Mouse (Mus musculus) bone marrow, adult 2 months (tissue): ENCODE measurements around the gene Fam120a. TPM values are rescaled to one million over a fixed set of nuclear protein-coding genes. Genes with fewer than 3 reads are reported as not detected.

Experiments
- H3K27ac ChIP-seq: fragments of 200-500 bp; 2 replicates; pipeline ENCODE4 v1.5.1; 2012; ENCODE audit warnings: low read depth, mild to moderate bottlenecking, control low read depth, inconsistent platforms, low read length; ENCODE audit not compliant: control insufficient read depth, poor library complexity, insufficient read depth
- H3K4me1 ChIP-seq: fragments of 200-500 bp; 2 replicates; pipeline ENCODE4 v1.6.1; 2011; ENCODE audit warnings: low read length; ENCODE audit not compliant: control insufficient read depth, insufficient read depth
- H3K4me3 ChIP-seq: fragments of 200-500 bp; replicated peaks from 2 replicates; pipeline ENCODE3; 2011; ENCODE audit warnings: mild to moderate bottlenecking, low read depth, low read length, control low read depth; ENCODE audit not compliant: control insufficient read depth
- CTCF ChIP-seq: fragments of 200-500 bp; IDR thresholded peaks from 2 replicates; pipeline ENCODE4 v1.5.1; 2011; ENCODE audit warnings: low read length, control low read depth; ENCODE audit not compliant: control insufficient read depth, insufficient read depth
- POLR2A ChIP-seq: fragments of 200-500 bp; IDR thresholded peaks from 2 replicates; pipeline ENCODE4 v1.6.1; 2011; ENCODE audit warnings: low read depth, mild to moderate bottlenecking, control low read depth, low read length, borderline replicate concordance; ENCODE audit not compliant: control insufficient read depth
- WGBS: fragments of 180-500 bp; shearing (Covaris S2); methylation state at CpG from one replicate; pipeline ENCODE4 v1.1.7; 2018; 5-methylcytosine and 5-hydroxymethylcytosine counted together
- polyA plus RNA-seq: library from polyadenylated mRNA; stranded (reverse); fragments of >200 nt; gene quantifications from 2 replicates; pipeline ENCODE4 v1.2.4, GENCODE M21; 2011; ENCODE audit warnings: low replicate concordance; ENCODE audit not compliant: missing spikeins, insufficient read depth, insufficient read length

Fam120a gene
- polyA plus RNA-seq, 1 experiment: 67.9 TPM

DNA sequence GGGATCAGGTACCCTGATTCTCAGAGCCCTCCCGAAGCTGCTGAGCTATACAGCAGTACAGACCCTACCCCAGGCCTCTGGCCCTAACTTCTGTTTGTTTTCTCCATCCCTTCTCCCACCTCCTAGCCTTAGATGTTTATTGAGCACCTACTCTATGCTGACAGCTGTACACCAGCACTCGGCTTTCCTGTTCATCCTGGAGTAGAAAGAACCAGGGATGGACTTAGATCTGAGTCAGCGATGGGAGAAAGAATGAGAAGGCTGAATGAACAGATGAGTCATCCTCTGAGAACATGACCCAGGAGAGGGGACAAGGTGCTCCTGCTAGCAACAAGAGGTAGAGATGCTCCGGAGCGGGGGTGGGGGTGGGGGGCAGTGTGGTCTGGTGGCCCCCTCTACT is 95.1 kb downstream of the Fam120a start:
- no peak overlapping the region for H3K27ac ChIP-seq
- H3K4me3 ChIP-seq: no peak overlapping the region
- peaks cover 2% of the 10 kb centered on the region; the same call in 1 of the 2 replicates for H3K4me1 ChIP-seq
- TF ChIP-seq CTCF (no peak), POLR2A (no peak)
- WGBS: 71% methylated on average over 5 of the region's 5 CpGs

GRCm38 (mm10) chr13:48871887-48872606 is 95.8 kb downstream of the Fam120a start:
- Histone ChIP-seq H3K4me1 (peaks cover 2% of the 10 kb centered on the region; the same call in 1 of the 2 replicates), H3K27ac (no peak overlapping the region), H3K4me3 (no peak overlapping the region)
- WGBS: 48% methylated on average over 7 of the region's 7 CpGs
- TF ChIP-seq CTCF (peak; percentile 29; the same call in 1 of the 2 replicates), POLR2A (no peak)

DNA sequence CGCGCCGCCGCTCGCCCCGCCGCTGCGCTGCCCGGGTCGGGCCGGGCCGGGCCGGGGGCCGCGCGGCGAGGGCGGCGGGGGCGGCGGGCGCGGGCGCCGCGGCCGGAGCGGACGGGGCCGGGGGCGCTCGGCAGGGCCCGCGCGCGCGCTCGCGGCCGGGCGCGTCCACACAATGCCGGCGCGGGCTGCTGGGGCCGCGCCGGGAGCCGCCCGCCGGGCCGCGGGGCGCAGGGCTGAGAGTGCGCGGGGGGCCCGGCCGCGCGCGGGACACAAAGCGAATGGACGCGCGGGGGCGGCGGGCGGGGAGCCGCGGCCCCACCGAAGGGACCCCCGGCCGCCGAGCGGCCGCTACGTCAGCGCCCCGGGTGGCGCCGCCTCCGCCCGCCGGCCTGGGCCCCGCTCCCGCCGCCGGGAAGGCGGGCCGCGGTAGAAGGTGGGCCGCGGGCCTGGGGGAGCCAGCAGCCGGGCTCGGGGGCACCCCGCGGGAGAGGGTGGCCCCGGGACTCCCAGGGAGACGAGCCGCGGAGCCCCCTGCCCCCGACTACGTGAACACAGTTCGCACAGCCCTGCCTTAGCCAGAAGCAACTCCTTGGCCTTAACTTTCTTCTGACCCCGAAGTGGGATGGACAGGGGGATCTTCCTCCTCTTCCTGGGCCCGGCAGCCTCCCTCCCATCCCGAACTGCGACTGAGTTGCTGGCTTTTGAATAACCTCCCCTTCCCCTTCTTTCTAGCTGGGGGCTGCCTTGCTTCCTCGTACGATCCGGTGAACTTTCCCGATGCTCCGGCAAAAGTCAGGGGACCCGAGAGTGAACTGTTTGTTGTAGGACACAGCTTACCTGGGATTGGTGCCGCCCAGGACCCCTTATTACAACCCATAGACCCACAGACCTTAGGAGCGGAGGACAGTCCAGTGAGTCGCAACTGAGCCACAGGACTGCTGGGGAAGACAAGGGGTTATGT is 96.8 kb downstream of the Fam120a start, which contains the start of gene Phf2:
Gene Phf2, minus strand, starts transcription at position 349 of the 961 bp plus-strand sequence.
- TF ChIP-seq CTCF (no peak), POLR2A (0 out of 2 replicates have a peak, but pooled peaks have one; percentile 28)
- Histone ChIP-seq H3K4me3 (peak within 1 kb of the TSS; percentile 82), H3K27ac (peak within 1 kb of the TSS; percentile 80), H3K4me1 (peaks cover 2% of the 10 kb centered on the region; the same call in 1 of the 2 replicates)
- 22% methylated on average over 107 of the region's 117 CpGs for WGBS

- TF ChIP-seq CTCF (no peak), POLR2A (peak; percentile 58; the same call in 1 of the 2 replicates)
- peak overlapping the region; percentile 78 for H3K27ac ChIP-seq
- H3K4me3 ChIP-seq: peak overlapping the region; percentile 82
- WGBS: 1% methylated on average over 101 of the region's 102 CpGs
- peaks cover 2% of the 10 kb centered on the region; the same call in 1 of the 2 replicates for H3K4me1 ChIP-seq
These were observed 97.7 kb downstream of the Fam120a start for GRCm38 (mm10) chr13:48869950-48870770.

DNA sequence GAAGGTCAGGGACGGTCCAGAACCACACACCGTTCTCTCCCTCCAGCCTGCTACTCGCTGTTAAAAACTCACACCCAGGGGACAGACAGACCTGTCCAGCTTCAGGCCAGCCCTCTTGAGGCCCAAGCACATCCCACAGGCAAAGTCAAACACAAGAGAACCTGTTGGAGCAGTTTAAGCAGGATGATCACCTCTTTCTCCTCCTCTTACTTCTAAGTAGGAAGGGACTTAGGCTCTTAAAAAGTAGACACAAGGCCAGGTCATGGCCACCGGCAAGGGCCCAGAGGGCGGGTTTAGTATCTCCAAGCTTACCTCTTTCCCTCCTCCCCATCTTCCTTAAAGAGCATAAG is 98.2 kb downstream of the Fam120a start:
- TF ChIP-seq POLR2A: no peak
- TF ChIP-seq CTCF: no peak
- 22% methylated on average over 5 of the region's 5 CpGs for WGBS
- Histone ChIP-seq H3K4me3 (peak overlapping the region; percentile 79), H3K27ac (peak overlapping the region; percentile 78), H3K4me1 (peaks cover 4% of the 10 kb centered on the region; the same call in 1 of the 2 replicates)

DNA sequence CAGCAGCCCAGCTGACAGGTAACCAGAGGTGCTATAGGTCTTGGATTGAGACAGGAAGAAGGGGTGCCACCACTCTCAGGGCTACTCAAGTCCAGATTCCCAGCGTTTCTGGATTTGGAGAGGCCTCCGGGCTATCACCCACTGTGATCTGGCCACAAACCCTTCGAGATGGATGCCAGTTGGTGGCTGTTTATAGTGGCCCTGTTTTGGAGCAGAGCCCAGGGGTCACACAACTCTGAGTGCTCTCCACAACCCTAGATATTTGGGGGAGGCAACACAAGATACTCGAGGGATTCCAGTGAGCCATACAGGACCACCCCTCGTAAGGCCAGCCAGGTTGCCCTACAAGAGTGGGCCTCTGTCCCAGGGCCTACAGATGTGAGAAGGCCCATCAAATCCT is 98.7 kb downstream of the Fam120a start:
- H3K27ac ChIP-seq: no peak overlapping the region

DNA sequence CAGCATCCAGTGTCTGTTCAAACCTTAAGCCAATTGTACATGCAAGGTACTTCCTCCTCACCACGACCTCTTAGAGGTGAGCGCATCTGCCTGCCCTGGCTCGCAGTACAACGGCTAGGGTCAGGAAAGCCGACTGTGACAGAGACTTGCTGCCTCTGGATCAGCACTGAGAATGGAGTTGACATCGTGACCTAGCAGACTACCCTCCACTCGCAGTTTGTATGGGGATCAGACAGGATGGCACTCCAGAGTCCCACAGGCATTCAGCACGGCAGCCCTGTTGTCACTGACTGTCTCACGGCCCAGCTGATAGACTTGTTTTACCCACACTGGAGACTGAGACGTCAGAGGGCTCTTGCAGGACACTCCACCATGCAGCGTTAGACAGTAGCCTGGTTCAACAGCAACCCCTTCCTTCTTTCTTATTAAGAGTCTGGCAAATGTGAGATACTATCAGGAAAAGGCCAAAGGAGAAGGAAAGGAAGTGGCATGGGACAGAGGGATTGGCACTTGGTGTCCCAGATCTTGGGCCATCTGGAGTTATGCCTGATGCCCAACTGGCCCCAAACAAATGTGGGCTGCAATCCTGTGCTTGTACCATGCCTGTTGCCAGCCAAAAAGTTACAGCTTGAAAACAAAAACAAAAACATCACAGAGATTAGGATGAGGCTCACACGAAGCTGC is 103.0 kb downstream of the Fam120a start:
- no peak for TF ChIP-seq CTCF
- no peak for TF ChIP-seq POLR2A
- WGBS: 69% methylated on average over 12 of the region's 12 CpGs
- H3K27ac ChIP-seq: 0 out of 2 replicates have a peak overlapping the region, but pooled peaks have one; percentile 30
- peaks cover 4% of the 10 kb centered on the region; the same call in 1 of the 2 replicates for H3K4me1 ChIP-seq
- H3K4me3 ChIP-seq: no peak overlapping the region

More for the DNA sequence above, 98.7 kb downstream of the Fam120a start:
- no peak for TF ChIP-seq CTCF
- TF ChIP-seq POLR2A: no peak
- peaks cover 5% of the 10 kb centered on the region; the same call in 1 of the 2 replicates for H3K4me1 ChIP-seq
- WGBS: 26% methylated on average over 5 of the region's 5 CpGs
- H3K4me3 ChIP-seq: peak overlapping the region; percentile 1
